Mouse (Mus musculus) forebrain, embryonic 11.5 days (tissue): Measurements from ENCODE around the gene Slc6a9. TPM values are rescaled to one million over a fixed set of nuclear protein-coding genes. Genes with fewer than 3 reads are reported as not detected.

Experiments
- ATAC-seq: fragments of 200-750 bp; cut with Nextera tagmentation; replicated peaks from 2 replicates; pipeline ENCODE4 v1.8.0; 2017; ENCODE audit warnings: moderate TSS enrichment; ENCODE audit not compliant: low FRiP score
- DNase-seq: peaks from one replicate; pipeline ENCODE4 v3.0.0-alpha.2; 2017; ENCODE audit warnings: low spot score
- H3K27ac ChIP-seq: fragments of 300-500 bp; sonication (generic); 2 replicates; pipeline ENCODE4 v1.5.1; 2014; ENCODE audit warnings: low read depth, low read length
- H3K27me3 ChIP-seq: fragments of 300-500 bp; sonication (generic); 2 replicates; pipeline ENCODE4 v1.6.1; 2014; ENCODE audit warnings: mild to moderate bottlenecking, low read length, mixed read lengths; ENCODE audit not compliant: control insufficient read depth, insufficient read depth
- H3K36me3 ChIP-seq: fragments of 300-500 bp; sonication (generic); 2 replicates; pipeline ENCODE4 v1.6.1; 2014; ENCODE audit warnings: mild to moderate bottlenecking, low read length, moderate library complexity, mixed read lengths; ENCODE audit not compliant: control insufficient read depth, insufficient read depth
- H3K4me1 ChIP-seq: fragments of 300-500 bp; sonication (generic); replicated peaks from 2 replicates; pipeline ENCODE4 v1.6.1; 2014; ENCODE audit warnings: low read length, mixed read lengths; ENCODE audit not compliant: control insufficient read depth, insufficient read depth
- H3K4me2 ChIP-seq: fragments of 300-500 bp; sonication (generic); 2 replicates; pipeline ENCODE4 v1.6.1; 2014; ENCODE audit warnings: low read depth, mild to moderate bottlenecking, low read length, moderate library complexity, mixed read lengths; ENCODE audit not compliant: severe bottlenecking
- H3K4me3 ChIP-seq: fragments of 300-500 bp; sonication (generic); 2 replicates; pipeline ENCODE4 v1.5.1; 2014; ENCODE audit warnings: low read depth, low read length
- H3K9ac ChIP-seq: fragments of 300-500 bp; sonication (generic); 2 replicates; pipeline ENCODE4 v1.6.1; 2014; ENCODE audit warnings: low read length
- H3K9me3 ChIP-seq: fragments of 300-500 bp; sonication (generic); 2 replicates; pipeline ENCODE4 v1.6.1; 2016; ENCODE audit warnings: low read length, mixed read lengths; ENCODE audit not compliant: control insufficient read depth
- WGBS: fragments of 180-500 bp; shearing (Covaris S2); extraction: QIAGEN DNeasy Blood & Tissue Kit; methylation state at CpG from one replicate; pipeline ENCODE4 v1.1.7; 2014; 5-methylcytosine and 5-hydroxymethylcytosine counted together
- polyA plus RNA-seq: library from polyadenylated mRNA; unstranded; fragments of >200 nt; fragmentation: Nextera tagmentation; extraction: Ambion mirVana; gene quantifications from 2 replicates; pipeline ENCODE4 v1.2.1, GENCODE M21; 2014

Slc6a9 gene
- polyA plus RNA-seq, 1 experiment from 2014 or later: 8.1 TPM

- H3K27me3 ChIP-seq: no peaks in the 10 kb centered on the region
- 93% methylated on average over 10 of the region's 10 CpGs for WGBS
Measured at GRCm38 (mm10) chr4:117818032-117818431, 16.3 kb upstream of the Slc6a9 start.

GRCm38 (mm10) chr4:117828572-117829145, 5.6 kb upstream of the Slc6a9 start:
- ATAC-seq (no peak), DNase-seq (no peak)
- WGBS: 84% methylated on average over 8 of the region's 8 CpGs
- H3K27me3 ChIP-seq: 0 out of 2 replicates have a peak, but pooled peaks cover 3% of the 10 kb centered on the region
- no peaks in the 10 kb centered on the region for H3K9me3 ChIP-seq
- H3K4me3 ChIP-seq: no peak overlapping the region
- H3K4me1 ChIP-seq: no peaks in the 10 kb centered on the region
- no peak overlapping the region for H3K9ac ChIP-seq
- no peak overlapping the region for H3K27ac ChIP-seq
- H3K36me3 ChIP-seq: no peaks in the 10 kb centered on the region
- no peak overlapping the region for H3K4me2 ChIP-seq

More at GRCm38 (mm10) chr4:117818032-117818431, 16.3 kb upstream of the Slc6a9 start:
- no peak for ATAC-seq
- no peak overlapping the region for H3K27ac ChIP-seq
- H3K9ac ChIP-seq: no peak overlapping the region
- H3K36me3 ChIP-seq: no peaks in the 10 kb centered on the region
- H3K4me1 ChIP-seq: no peaks in the 10 kb centered on the region
- H3K4me3 ChIP-seq: no peak overlapping the region
- no peaks in the 10 kb centered on the region for H3K9me3 ChIP-seq
- no peak overlapping the region for H3K4me2 ChIP-seq
- no peak for DNase-seq

DNA sequence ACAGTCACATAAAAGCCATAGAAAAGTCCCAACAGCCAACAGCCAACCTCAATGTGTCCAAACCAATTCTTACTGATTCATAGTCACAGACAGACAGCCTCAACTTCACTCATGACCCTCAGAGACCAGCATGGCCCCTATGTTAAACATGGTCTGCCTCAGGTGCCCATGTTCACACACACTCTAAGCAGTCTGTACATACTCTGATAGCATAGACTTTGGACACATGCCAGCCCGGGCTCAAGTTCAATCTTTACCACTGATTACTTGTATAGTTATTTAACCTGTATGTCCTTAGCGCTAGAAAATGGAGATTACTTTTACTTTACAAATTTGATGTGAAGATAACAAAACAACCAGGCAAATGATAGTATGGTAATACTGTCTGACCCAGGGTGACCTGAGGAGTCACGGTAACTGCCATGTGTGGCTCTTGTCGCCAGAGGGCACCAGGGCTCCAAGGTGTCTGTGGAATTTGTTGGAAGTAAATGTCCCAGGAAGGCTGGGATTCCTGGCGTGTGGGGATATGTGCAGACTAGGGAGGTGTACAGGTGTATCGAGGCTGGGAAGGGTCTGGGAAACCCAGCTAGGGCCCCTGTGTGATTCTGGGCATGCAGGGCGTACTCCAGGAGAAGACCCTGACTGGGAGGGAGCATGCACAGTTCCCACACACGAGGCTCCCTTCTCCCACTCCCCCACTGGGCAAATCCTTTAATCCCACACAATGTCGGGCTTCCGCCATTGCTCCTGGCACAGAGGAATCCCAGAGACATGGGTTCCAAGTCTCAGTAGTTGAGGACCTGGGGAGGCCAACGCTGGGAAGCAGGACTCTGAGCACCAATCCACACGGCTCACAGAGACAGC, 4.8 kb upstream of the Slc6a9 start:
- Histone ChIP-seq H3K9ac (no peak overlapping the region), H3K36me3 (no peaks in the 10 kb centered on the region), H3K27ac (no peak overlapping the region), H3K9me3 (no peaks in the 10 kb centered on the region), H3K27me3 (0 out of 2 replicates have a peak, but pooled peaks cover 3% of the 10 kb centered on the region), H3K4me2 (peak overlapping the region; percentile 12; the same call in 1 of the 2 replicates), H3K4me3 (no peak overlapping the region), H3K4me1 (no peaks in the 10 kb centered on the region)
- 7% methylated on average over 12 of the region's 12 CpGs for WGBS
- ATAC-seq: peak; percentile 60
- DNase-seq: peak; percentile 79

- no peaks in the 10 kb centered on the region for H3K36me3 ChIP-seq
- H3K9me3 ChIP-seq: no peaks in the 10 kb centered on the region
- no peaks in the 10 kb centered on the region for H3K4me1 ChIP-seq
- H3K9ac ChIP-seq: no peak overlapping the region
- no peak overlapping the region for H3K4me3 ChIP-seq
- DNase-seq (no peak), ATAC-seq (peak; percentile 19; the same call in 1 of the 2 replicates)
- WGBS: 19% methylated on average over 5 of the region's 5 CpGs
- H3K4me2 ChIP-seq: peak overlapping the region; percentile 12; the same call in 1 of the 2 replicates
- H3K27ac ChIP-seq: no peak overlapping the region
- 0 out of 2 replicates have a peak, but pooled peaks cover 3% of the 10 kb centered on the region for H3K27me3 ChIP-seq
Measured at GRCm38 (mm10) chr4:117830124-117830551, 4.2 kb upstream of the Slc6a9 start.

- DNase-seq (no peak), ATAC-seq (no peak)
- H3K9ac ChIP-seq: no peak overlapping the region
Measured at GRCm38 (mm10) chr4:117830801-117831200, 3.5 kb upstream of the Slc6a9 start.

DNA sequence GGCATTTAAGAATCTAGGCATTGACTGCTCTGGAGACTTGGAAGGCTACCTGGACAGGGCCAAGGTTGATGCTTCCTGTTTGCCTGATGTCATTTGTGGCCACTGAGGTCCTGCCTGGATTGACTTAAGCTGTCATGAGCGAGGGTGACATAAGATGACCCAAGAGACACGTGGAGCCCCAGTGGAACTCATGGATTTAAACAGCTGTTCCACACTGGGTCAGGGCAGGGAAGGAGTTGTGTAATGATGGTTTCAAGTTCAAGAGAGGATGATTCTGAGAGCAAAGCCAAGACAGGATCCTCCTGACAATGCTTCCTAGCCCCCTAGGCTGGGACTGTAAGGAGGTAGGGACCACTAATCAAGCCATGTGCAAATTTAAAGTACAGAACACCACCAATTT, 2.8 kb upstream of the Slc6a9 start:
- no peaks in the 10 kb centered on the region for H3K4me1 ChIP-seq
- ATAC-seq (no peak), DNase-seq (no peak)
- no peak overlapping the region for H3K27ac ChIP-seq
- no peaks in the 10 kb centered on the region for H3K9me3 ChIP-seq
- no peak overlapping the region for H3K4me2 ChIP-seq
- H3K36me3 ChIP-seq: no peaks in the 10 kb centered on the region
- no peak overlapping the region for H3K4me3 ChIP-seq
- H3K27me3 ChIP-seq: 0 out of 2 replicates have a peak, but pooled peaks cover 3% of the 10 kb centered on the region
- 79% methylated on average over 2 of the region's 2 CpGs for WGBS
- no peak overlapping the region for H3K9ac ChIP-seq

More at GRCm38 (mm10) chr4:117830801-117831200, 3.5 kb upstream of the Slc6a9 start:
- H3K9me3 ChIP-seq: no peaks in the 10 kb centered on the region
- H3K4me1 ChIP-seq: no peaks in the 10 kb centered on the region
- H3K36me3 ChIP-seq: no peaks in the 10 kb centered on the region
- H3K4me2 ChIP-seq: no peak overlapping the region
- 0 out of 2 replicates have a peak, but pooled peaks cover 3% of the 10 kb centered on the region for H3K27me3 ChIP-seq
- no peak overlapping the region for H3K27ac ChIP-seq
- no peak overlapping the region for H3K4me3 ChIP-seq
- 91% methylated on average over 9 of the region's 9 CpGs for whole genome bisulfite sequencing

GRCm38 (mm10) chr4:117831920-117832691, 2.2 kb upstream of the Slc6a9 start:
- no peak overlapping the region for H3K4me2 ChIP-seq
- H3K27ac ChIP-seq: no peak overlapping the region
- no peak overlapping the region for H3K4me3 ChIP-seq
- no peaks in the 10 kb centered on the region for H3K4me1 ChIP-seq
- H3K9me3 ChIP-seq: no peaks in the 10 kb centered on the region
- no peak for ATAC-seq
- H3K27me3 ChIP-seq: 0 out of 2 replicates have a peak, but pooled peaks cover 3% of the 10 kb centered on the region
- H3K9ac ChIP-seq: no peak overlapping the region
- H3K36me3 ChIP-seq: no peaks in the 10 kb centered on the region
- 86% methylated on average over 9 of the region's 9 CpGs for whole genome bisulfite sequencing
- no peak for DNase-seq

DNA sequence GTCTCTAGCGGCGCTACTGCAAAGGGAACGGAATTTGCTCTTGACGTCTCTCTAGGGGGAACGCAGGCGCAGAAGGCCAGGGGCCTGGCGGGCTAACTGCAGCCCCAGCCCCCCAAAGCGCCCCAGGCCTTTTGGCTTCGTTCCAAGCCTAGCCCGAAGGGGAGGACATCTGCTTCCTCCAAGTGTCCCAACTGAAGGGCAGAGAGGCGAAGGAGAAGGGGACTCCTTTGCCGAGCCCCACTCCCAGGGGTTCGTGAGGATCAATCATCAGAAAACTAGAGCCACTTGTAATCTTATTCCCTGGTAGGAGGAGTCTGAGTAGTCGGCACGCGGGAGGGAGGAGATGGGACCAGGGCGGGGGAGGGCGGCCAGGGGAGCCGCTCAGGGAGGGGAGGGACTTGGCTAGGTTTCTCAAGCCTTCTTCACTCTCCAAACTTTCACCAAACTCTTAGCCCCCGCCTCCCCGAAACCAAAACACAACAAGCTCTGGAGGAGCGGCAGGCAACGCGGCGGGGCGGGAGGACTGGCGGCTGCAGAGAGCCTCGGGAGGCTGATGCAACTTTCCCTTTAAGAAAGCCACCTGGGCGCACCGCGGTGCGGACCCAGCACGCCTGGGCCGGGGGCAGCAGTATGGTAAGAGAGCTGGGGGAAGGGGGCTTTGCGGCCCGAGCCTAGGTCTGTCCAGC, 682 bp downstream of the Slc6a9 start:
- Histone ChIP-seq H3K9me3 (no peaks in the 10 kb centered on the region), H3K9ac (peak overlapping the region; percentile 84), H3K27ac (peak overlapping the region; percentile 58), H3K4me2 (peak overlapping the region; percentile 95), H3K36me3 (no peaks in the 10 kb centered on the region), H3K4me3 (peak overlapping the region; percentile 78), H3K27me3 (0 out of 2 replicates have a peak, but pooled peaks cover 3% of the 10 kb centered on the region), H3K4me1 (no peaks in the 10 kb centered on the region)
- peak; percentile 90 for DNase-seq
- ATAC-seq: peak; percentile 53
- WGBS: under 1% methylated on average over 36 of the region's 36 CpGs
